Mouse (Mus musculus): Measurements from ENCODE around the gene Atp2b2.

GRCm38 (mm10) chr6:113838493-113838892, 203.9 kb downstream of the Atp2b2 start:
- TF ChIP-seq POLR2A (IDR thresholded peaks at IDR 0.05; ENCODE audit: borderline replicate concordance, low read depth, low read length) (no peak), CTCF (IDR thresholded peaks at IDR 0.05; ENCODE audit: low read depth, low read length) (no peak)

Measured in bone marrow macrophage, adult 2 months (primary cell).